Mouse (Mus musculus): ENCODE results near the gene Susd6.
"Not testable (repeated sequence)": the region's sequence is repeated elsewhere in the genome, so short reads cannot be mapped to it uniquely, and the experiment has no call there.

Gene Susd6

DNA sequence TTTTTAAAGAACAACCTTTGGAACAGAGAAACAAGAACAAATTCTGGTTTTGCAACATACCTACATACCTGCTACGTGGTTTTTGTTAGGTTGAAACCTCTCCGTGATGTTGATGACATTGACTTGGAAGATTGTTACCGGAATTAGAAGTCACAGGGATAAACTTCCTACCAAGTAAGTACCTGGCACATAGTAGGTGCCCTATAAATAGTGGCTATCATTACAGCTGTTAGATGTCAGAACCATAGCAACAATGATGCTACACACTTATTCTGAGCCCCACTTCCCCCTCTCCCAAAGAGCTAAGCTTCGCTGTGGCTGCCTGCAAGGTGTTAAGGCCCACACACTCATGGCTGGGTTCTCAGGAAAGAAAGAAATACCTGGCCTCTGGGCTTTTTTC lies 4.7 kb upstream of the Susd6 start:
- no peak for DNase-seq

- no peak for DNase-seq
Observed at GRCm38 (mm10) chr12:80786591-80786990, 3.7 kb upstream of the Susd6 start.

- no peak for DNase-seq
Observed at GRCm38 (mm10) chr12:80787604-80788003, 2.7 kb upstream of the Susd6 start.

DNA sequence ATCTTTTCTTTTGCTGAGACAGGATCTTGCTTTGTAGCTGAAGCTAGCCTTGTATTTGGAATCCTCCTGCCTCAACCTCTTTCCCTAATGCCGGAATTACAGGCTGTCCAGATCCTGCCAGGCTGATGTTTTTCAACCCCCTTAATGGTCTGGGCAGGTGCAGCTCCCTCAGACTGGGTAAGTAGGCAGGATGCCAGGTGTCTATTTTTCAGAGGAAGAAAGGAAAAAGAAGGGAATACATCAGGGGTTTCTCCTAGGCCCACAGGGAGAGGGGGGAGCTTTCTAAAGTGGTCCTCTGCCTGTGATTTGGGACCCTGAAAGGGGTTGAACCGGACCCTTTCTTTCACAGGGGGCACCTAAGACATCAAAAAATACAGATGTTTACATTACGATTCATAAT lies 2.1 kb upstream of the Susd6 start:
- DNase-seq, result no peak

- not testable (repeated sequence) for DNase-seq
Observed at GRCm38 (mm10) chr12:80789276-80789675, 1.0 kb upstream of the Susd6 start.

DNA sequence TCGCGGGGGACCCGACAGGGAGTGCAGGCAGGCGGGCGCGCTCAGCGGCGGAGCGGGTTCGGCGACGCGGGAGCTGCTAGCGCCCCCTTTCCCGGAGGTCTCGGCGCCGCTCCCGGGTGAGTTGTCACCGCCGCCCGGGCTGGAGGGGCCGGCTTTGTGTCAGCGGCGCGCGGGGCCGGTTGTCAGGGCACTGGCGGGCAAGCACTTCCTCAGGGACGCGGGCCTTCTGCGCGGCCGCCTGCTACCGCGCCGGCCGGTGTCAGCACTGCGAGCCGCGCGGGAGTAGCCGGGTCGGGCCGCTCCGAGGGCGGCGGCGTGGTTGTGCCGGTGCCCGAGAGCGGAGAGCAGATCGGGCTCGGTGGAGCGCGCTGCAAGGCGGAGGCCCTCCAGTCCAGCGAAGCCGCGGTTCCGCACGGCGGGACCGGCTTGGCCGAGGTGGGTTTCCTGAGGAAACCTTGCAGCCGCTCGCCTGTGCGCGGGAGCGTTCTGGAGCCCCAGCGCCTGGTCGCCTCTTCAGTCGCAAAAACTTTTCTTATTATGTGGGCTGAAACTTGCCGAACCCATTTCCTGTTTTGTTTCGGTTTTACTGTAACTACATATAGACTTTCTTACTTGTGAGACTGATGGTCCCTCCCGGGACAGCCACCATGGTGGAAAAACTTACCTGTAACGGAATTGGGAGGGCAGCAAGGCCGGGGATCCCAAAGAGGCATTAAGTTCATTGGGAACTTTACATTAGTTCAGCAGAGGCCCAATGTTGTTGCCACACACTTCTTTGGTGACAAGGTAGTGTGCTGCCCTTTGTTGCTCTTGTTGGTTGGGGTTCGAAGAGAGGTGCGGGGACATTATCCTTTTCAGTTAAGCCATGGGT lies 625 bp downstream of the Susd6 start:
- DNase-seq, result peak; percentile 60 to 66

GRCm38 (mm10) chr12:80791571-80792444 lies 1.5 kb downstream of the Susd6 start:
- DNase-seq, result peak in 1 of 2 experiments; percentile 38

GRCm38 (mm10) chr12:80792867-80793266 lies 2.6 kb downstream of the Susd6 start:
- peak; percentile 83 to 88 for DNase-seq

GRCm38 (mm10) chr12:80793535-80793934 lies 3.2 kb downstream of the Susd6 start:
- DNase-seq, result no peak

- DNase-seq, result no peak
Observed at GRCm38 (mm10) chr12:80794522-80794921, 4.2 kb downstream of the Susd6 start.

DNA sequence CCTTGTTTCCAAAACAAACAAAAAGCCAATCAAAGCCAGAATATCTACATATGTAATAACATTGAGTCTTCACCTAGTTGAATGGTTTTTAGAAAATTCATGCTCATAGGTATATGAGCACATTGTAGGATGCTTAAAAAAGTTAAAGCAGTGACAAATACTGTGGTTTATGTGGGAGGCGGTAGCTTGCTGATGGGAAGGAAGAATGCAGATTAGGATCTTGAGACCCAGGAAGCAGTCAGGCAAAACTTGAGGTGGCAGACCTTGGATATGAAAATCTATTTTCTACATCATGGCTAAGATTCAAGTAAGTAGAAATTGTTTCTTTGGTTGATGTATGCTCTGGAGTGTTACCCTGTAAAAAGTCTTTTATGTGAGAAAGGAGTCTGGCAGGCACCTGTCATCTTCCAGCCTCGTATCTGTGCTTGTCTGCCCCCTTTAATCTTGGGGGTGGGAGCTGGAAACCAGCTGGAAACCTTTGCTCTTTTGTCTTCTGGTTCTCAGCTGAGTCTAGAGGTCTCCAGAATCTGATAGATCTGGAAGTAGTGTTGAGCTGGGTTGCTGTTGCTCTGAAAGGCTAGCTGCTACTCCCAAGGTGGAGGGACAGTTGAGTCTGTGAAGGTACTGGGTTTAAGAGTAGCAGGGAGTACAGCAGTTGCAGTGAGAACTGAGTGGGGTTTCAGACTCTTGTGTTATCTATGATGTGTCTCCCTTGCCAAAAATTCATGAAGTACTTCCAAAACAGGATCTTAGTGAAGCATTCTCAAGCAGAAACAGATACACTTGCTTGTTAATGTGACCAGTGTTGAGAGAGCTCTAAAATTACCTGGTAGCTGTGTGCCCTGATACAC lies 4.8 kb downstream of the Susd6 start:
- DNase-seq, result peak in 1 of 2 experiments; percentile 28

DNA sequence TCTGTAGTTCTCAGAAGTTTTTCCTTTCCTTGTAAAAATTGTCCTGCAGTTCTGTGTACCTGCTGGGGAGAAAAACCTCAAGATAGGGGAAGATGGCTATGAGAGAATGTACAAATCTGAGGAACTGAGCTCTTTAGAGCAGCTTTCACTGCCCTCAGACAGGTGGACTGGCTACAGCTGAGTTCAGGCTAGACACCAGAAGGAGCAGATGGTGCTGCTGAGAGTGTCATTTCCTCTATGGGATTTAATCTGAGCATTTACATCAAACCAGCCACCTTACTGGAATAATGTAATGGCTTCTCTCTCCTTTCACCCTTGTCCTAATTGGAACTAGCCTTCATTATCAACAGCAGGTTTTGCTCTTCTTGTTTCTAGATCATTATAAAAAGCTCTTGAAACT lies 8.0 kb downstream of the Susd6 start:
- DNase-seq, result no peak

DNA sequence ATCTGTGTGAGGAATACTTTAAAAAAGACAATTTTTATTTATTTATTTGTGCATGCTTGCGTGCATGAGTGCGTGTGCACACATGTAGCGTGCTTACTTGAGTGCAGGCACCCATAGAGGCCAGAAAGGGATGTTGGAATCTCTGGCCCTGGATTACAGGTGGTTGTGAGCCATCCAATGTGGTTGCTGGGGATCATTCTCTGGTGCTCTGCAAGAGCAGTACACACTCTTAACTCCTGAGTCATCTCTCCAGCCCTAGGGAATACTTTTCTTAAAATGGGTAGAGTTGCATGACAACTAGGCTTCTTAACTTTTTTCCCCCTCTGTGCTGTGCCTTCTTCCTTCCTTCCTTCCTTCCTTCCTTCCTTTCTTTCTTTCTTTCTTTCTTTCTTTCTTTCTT lies 9.8 kb downstream of the Susd6 start:
- DNase-seq, result no peak

GRCm38 (mm10) chr12:80801443-80801842 lies 11.1 kb downstream of the Susd6 start:
- peak in 1 of 2 experiments; percentile 31 for DNase-seq

DNA sequence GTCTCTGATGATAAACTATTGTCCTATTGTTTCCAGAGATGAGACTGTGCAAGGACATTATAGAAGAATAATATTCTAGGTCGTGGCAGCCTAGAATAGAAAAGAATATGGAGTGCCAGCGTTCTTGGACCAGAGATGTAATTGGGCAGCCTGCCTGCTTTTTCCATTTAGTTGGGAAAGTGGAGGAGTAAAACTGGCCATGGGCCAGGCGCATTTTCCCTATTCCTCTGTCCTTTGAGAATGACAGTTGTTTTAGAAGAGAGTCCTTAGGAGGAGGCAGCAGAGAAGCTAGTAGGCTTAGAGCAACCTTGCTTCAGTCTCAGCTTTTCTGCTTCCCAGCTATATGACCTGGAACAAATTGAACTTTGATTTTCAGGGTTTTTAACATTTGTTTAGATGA lies 13.6 kb downstream of the Susd6 start:
- no peak for DNase-seq

DNA sequence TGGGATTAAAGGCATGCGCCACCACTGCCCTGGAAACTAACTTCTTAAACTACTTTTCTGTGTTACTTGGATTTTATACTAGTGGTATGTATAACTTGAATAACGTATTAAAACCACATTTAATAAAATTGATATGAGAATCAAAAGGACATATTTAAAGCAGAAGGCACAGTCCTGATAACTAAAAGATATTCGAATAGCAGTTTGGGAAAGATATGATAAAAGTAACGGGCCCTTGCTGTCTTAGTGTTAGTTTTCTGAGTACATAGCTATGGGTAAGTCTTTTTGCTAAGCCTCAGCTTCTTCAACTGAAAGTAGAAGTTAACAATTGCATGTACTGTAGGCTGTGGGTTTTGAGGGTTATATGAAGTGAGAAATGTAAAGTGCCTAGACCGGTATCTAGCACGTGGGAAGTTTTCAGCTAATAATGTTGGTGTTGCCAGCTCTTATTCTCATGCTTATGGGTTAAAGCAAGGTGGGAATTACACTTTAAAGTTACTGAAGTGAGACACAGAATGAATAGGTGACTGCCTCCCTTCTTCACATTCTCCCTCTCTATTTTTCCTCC lies 14.6 kb downstream of the Susd6 start:
- no peak for DNase-seq

- DNase-seq, result no peak
Observed at GRCm38 (mm10) chr12:80807451-80808085, 17.3 kb downstream of the Susd6 start.

DNA sequence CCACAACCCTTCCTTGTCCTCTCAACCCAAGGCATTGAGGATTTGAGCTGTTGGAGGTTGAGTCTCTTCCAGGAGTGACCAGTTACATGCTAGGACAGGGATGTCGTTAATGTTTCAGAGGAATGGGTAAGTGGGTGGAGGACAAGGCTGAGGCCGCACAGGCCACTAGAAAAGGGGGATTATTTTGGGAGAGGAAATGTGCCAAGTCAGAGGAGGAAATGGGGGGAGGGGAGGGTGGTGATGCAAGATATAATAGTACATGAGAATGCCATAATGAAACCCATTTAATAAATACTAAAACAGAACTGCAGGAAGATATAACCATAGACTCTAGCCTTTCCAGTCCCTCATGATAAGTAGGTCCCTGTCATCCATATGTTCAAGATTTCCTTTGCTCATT lies 19.7 kb downstream of the Susd6 start:
- no peak for DNase-seq

GRCm38 (mm10) chr12:80811646-80812509 lies 21.6 kb downstream of the Susd6 start:
- no peak for DNase-seq

DNA sequence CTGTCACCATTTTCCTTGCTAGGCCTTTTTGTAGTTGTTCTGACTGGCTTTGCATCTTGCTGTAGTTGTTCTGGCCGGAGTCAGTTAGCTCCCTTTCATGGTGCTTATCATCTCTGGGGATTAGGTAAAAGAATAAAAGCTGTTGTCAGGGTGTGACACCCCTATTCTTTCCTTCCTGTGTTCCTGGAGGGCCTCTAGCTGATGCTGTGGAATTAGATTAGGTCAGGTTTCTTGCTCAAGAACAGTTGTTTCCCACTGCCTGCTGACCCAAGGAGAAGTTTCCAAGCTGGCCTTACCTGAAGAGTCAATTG lies 22.2 kb downstream of the Susd6 start:
- no peak for DNase-seq

DNA sequence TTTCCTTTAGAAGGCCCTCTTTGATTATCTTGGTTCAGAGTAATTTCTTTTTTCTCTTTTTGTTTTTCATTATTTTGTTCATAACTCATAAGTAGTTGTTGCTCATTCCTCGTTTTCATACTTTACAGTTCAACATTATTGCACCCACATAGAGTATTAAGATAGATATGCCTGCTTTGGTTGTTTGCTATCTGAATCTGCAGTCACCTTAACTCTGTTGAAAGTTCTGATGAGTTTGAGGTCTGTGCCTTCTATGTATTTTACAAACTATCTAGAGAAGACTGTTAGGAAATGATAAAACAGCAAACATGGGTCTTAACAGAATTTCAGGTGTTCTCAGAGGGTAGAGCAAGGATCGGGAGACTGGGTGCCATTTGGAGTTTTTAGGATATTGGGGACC lies 23.1 kb downstream of the Susd6 start:
- no peak for DNase-seq
